Mouse (Mus musculus) urinary bladder, postnatal 10 days (tissue): Measurements from ENCODE around the gene Tex19.1.

Source experiments
- DNase-seq: peaks from one replicate; pipeline ENCODE4 v3.0.0; 2022; ENCODE audit warnings: low spot score

Gene Tex19.1

GRCm38 (mm10) chr11:121143325-121144015 lies 2.5 kb upstream of the Tex19.1 start:
- DNase-seq = no peak

GRCm38 (mm10) chr11:121148193-121148592 lies 2.2 kb downstream of the Tex19.1 start:
- no peak for DNase-seq

- DNase-seq = no peak
These were observed 8.3 kb downstream of the Tex19.1 start for GRCm38 (mm10) chr11:121154203-121154602.

GRCm38 (mm10) chr11:121156411-121156891 lies 10.5 kb downstream of the Tex19.1 start:
- no peak for DNase-seq

- DNase-seq = no peak
These were observed 14.0 kb downstream of the Tex19.1 start, which contains the start of gene Uts2r for GRCm38 (mm10) chr11:121159971-121160370. Gene Uts2r, plus strand, starts transcription at chr11:121160271.

- no peak for DNase-seq
These were observed 14.8 kb downstream of the Tex19.1 start for GRCm38 (mm10) chr11:121160636-121161346.

- no peak for DNase-seq
These were observed 17.8 kb downstream of the Tex19.1 start for GRCm38 (mm10) chr11:121163751-121164150.

GRCm38 (mm10) chr11:121173203-121173602 lies 27.3 kb downstream of the Tex19.1 start:
- no peak for DNase-seq

- DNase-seq = no peak
These were observed 28.3 kb downstream of the Tex19.1 start for GRCm38 (mm10) chr11:121174234-121174633.

GRCm38 (mm10) chr11:121176285-121177270 lies 30.6 kb downstream of the Tex19.1 start:
- DNase-seq = no peak

GRCm38 (mm10) chr11:121189681-121190080 lies 43.7 kb downstream of the Tex19.1 start:
- no peak for DNase-seq

- DNase-seq = no peak
These were observed 46.8 kb downstream of the Tex19.1 start for GRCm38 (mm10) chr11:121192742-121193141.

GRCm38 (mm10) chr11:121193415-121193814 lies 47.5 kb downstream of the Tex19.1 start:
- no peak for DNase-seq
